Mouse (Mus musculus): ENCODE measurements around the gene Nlrp9b.
A peak's percentile ranks its signal among the peaks of the same experiment; 100 is the strongest.

DNA sequence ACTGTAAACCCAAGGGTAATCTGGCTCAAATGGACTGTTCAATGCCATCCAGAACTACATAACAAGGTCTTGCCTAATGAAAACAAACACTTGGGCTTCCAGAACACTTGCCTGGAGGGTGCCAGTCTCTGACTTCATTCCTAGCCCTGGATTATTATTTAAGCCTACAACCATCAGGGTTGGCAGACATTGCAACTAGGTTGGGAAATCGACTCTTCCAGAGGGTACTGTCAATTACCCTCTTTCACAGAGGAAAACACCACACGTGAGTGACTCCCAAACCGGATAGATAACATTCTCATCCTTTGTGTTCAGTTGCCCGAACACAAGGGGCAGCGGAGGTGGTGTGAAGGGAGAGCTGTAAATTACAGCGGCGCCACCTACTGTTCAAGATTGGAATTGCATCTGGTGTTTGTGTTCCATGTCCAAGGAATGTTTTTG is 34.9 kb upstream of the Nlrp9b start:
- TF ChIP-seq CTCF (IDR thresholded peaks at IDR 0.05; ENCODE audit: low read depth) (peak; percentile 90), EP300 (IDR thresholded peaks at IDR 0.05; ENCODE audit: low read depth) (no peak)

All from liver, postnatal 0 days (tissue).